Mouse (Mus musculus) CH12.LX (cell line): ENCODE measurements around the gene Pafah1b2. TPM values are rescaled to one million over a fixed set of nuclear protein-coding genes. Genes with fewer than 3 reads are reported as not detected.

Experiments used
- DNase-seq: peaks from one replicate; pipeline ENCODE4 v3.0.0-alpha.2; 2013; ENCODE audit errors: extremely low read depth
- H3K27ac ChIP-seq: 2 replicates; pipeline ENCODE4 v1.5.1; 2012; ENCODE audit warnings: low read depth, mild to moderate bottlenecking, control low read depth, moderate library complexity; ENCODE audit not compliant: insufficient read depth
- H3K27me3 ChIP-seq: replicated peaks from 2 replicates; pipeline ENCODE3; 2012; ENCODE audit warnings: inconsistent platforms
- H3K36me3 ChIP-seq, 2 experiments: replicated peaks in 1 of 2; 2 replicates each; pipeline versions ENCODE3 to v1.6.1; 2012; ENCODE audit warnings: inconsistent platforms in 1 of 2, low read length in 1 of 2, mild to moderate bottlenecking in 1 of 2, mixed read lengths in 1 of 2, moderate library complexity in 1 of 2; ENCODE audit not compliant: control insufficient read depth in 1 of 2, insufficient read depth in 1 of 2
- H3K4me1 ChIP-seq, 2 experiments: 2 replicates each; pipeline ENCODE4 v1.6.1; 2012; ENCODE audit warnings: inconsistent platforms in 1 of 2, moderate library complexity in 1 of 2; ENCODE audit not compliant: insufficient read depth in 2 of 2, control insufficient read depth in 1 of 2
- H3K4me2 ChIP-seq: 2 replicates; pipeline ENCODE4 v1.6.1; 2012; ENCODE audit warnings: low read depth, mild to moderate bottlenecking, control low read depth; ENCODE audit not compliant: poor library complexity, insufficient read depth, severe bottlenecking
- H3K4me3 ChIP-seq, 3 experiments: fragments of 150-350 bp in 1 of 3; sonication (generic) in 1 of 3; replicated peaks in 1 of 3; 2 replicates each; pipeline versions ENCODE3 to v1.5.1; 2011 to 2012; ENCODE audit warnings: low read depth in 2 of 3, low read length in 2 of 3, mild to moderate bottlenecking in 2 of 3, moderate library complexity in 2 of 3, control low read depth in 1 of 3, improper control_type of control experiment in 1 of 3, inconsistent platforms in 1 of 3, mixed read lengths in 1 of 3; ENCODE audit not compliant: poor library complexity in 1 of 3
- H3K79me2 ChIP-seq: replicated peaks from 2 replicates; pipeline ENCODE4 v1.6.1; 2012; ENCODE audit warnings: mild to moderate bottlenecking, moderate library complexity; ENCODE audit not compliant: control insufficient read depth, poor library complexity, insufficient read depth, severe bottlenecking; ENCODE audit errors: extremely low read depth
- H3K9ac ChIP-seq: 2 replicates; pipeline ENCODE4 v1.6.1; 2012; ENCODE audit warnings: low read depth, mild to moderate bottlenecking, control low read depth, moderate library complexity; ENCODE audit not compliant: insufficient read depth
- H3K9me3 ChIP-seq: replicated peaks from 2 replicates; pipeline ENCODE3; 2012; ENCODE audit warnings: low read length, inconsistent platforms, mixed read lengths
- CHD2 ChIP-seq: IDR thresholded peaks from 2 replicates; pipeline ENCODE4 v1.6.1; 2011; ENCODE audit warnings: low read length, improper control_type of control experiment
- CTCF ChIP-seq, 2 experiments: IDR thresholded peaks in 1 of 2; conservative IDR thresholded peaks in 1 of 2; 2 replicates each; pipeline ENCODE4 v1.5.1; 2011 to 2012; ENCODE audit warnings: low read depth in 2 of 2, low read length in 2 of 2, improper control_type of control experiment in 1 of 2, inconsistent platforms in 1 of 2, mild to moderate bottlenecking in 1 of 2, moderate library complexity in 1 of 2
- E2F4 ChIP-seq: IDR thresholded peaks from 2 replicates; pipeline ENCODE4 v1.6.1; 2011; ENCODE audit warnings: low read depth, low read length, improper control_type of control experiment; ENCODE audit not compliant: insufficient replicate concordance
- ETS1 ChIP-seq: conservative IDR thresholded peaks from 2 replicates; pipeline ENCODE4 v1.6.1; 2012; ENCODE audit warnings: low read depth, mild to moderate bottlenecking, inconsistent platforms, low read length, improper control_type of control experiment, moderate library complexity
- IRF4 ChIP-seq: IDR thresholded peaks from 2 replicates; pipeline ENCODE4 v1.6.1; 2014; ENCODE audit warnings: low read depth, mild to moderate bottlenecking, inconsistent platforms, low read length, improper control_type of control experiment
- JUND ChIP-seq: conservative IDR thresholded peaks from 2 replicates; pipeline ENCODE4 v1.6.1; 2011; ENCODE audit warnings: low read depth, low read length, improper control_type of control experiment
- MAFK ChIP-seq: IDR thresholded peaks from 2 replicates; pipeline ENCODE4 v1.6.1; 2011; ENCODE audit warnings: low read length, improper control_type of control experiment; ENCODE audit not compliant: insufficient replicate concordance
- MAX ChIP-seq: IDR thresholded peaks from 2 replicates; pipeline ENCODE4 v1.6.1; 2011; ENCODE audit warnings: low read length, improper control_type of control experiment
- MEF2A ChIP-seq: IDR thresholded peaks from 2 replicates; pipeline ENCODE4 v1.6.1; 2014; ENCODE audit warnings: low read depth, mild to moderate bottlenecking, inconsistent platforms, low read length, improper control_type of control experiment, borderline replicate concordance
- POLR2A ChIP-seq: IDR thresholded peaks from 2 replicates; pipeline ENCODE4 v1.6.1; 2011; ENCODE audit warnings: low read depth, mild to moderate bottlenecking, improper control_type of control experiment, low read length
- RAD21 ChIP-seq: IDR thresholded peaks from 2 replicates; pipeline ENCODE4 v1.6.1; 2011; ENCODE audit warnings: low read depth, mild to moderate bottlenecking, low read length, improper control_type of control experiment, moderate library complexity
- RCOR1 ChIP-seq: conservative IDR thresholded peaks from 2 replicates; pipeline ENCODE4 v1.6.1; 2012; ENCODE audit warnings: low read depth, mild to moderate bottlenecking, inconsistent platforms, low read length, improper control_type of control experiment
- SIN3A ChIP-seq: IDR thresholded peaks from 2 replicates; pipeline ENCODE4 v1.6.1; 2012; ENCODE audit warnings: low read length, improper control_type of control experiment, inconsistent platforms
- TBP ChIP-seq: conservative IDR thresholded peaks from 2 replicates; pipeline ENCODE4 v1.6.1; 2011; ENCODE audit warnings: low read depth, low read length, improper control_type of control experiment
- ZC3H11A ChIP-seq: IDR thresholded peaks from 2 replicates; pipeline ENCODE4 v1.6.1; 2012; ENCODE audit warnings: low read depth, mild to moderate bottlenecking, inconsistent platforms, low read length, improper control_type of control experiment
- ZKSCAN1 ChIP-seq: IDR thresholded peaks from 2 replicates; pipeline ENCODE4 v1.6.1; 2012; ENCODE audit warnings: low read depth, inconsistent platforms, low read length, improper control_type of control experiment, borderline replicate concordance
- ZNF384 ChIP-seq: IDR thresholded peaks from 2 replicates; pipeline ENCODE4 v1.6.1; 2012; ENCODE audit warnings: low read depth, low read length, improper control_type of control experiment, inconsistent platforms
- dilution Hi-C: fragments of 300-500 bp; cut with MboI; formaldehyde crosslinking; loops from 2 replicates; pipeline ENCODE4 v1.14.3; 2020; ENCODE audit warnings: low sequenced_read_pairs; ENCODE audit not compliant: extremely low pct_unique_long_range_greater_than_20kb, extremely low pct_ligation_motif_present
- in situ Hi-C: fragments of 300-500 bp; cut with MboI; formaldehyde crosslinking; loops from 3 replicates; pipeline ENCODE4 v1.14.3; 2019; ENCODE audit warnings: low sequenced_read_pairs, low pct_ligation_motif_present, low pct_unique_long_range_greater_than_20kb, mixed read lengths
- polyA plus RNA-seq: library from polyadenylated mRNA; unstranded; fragments of >175 nt; gene quantifications from 2 replicates; pipeline ENCODE4 v1.2.1, GENCODE M21; 2012; ENCODE audit warnings: low read depth; ENCODE audit not compliant: insufficient read length
- total RNA-seq, 2 experiments: library from RNA; depleted of rRNA; stranded (reverse); fragments of 300-350 nt in 1 of 2; fragments of >200 nt in 1 of 2; gene quantifications; 2 replicates each; pipeline ENCODE4 v1.2.3; 2012 to 2014

Gene Pafah1b2
- total and polyA plus RNA-seq, 3 experiments, result 94.8 to 122 (median 109) TPM

- H3K27ac ChIP-seq, result no peak overlapping the region
- no peak for DNase-seq
- H3K36me3 ChIP-seq, result peaks cover 0 to 50% of the 10 kb centered on the region in 2 experiments
- peaks cover 41% of the 10 kb centered on the region for H3K79me2 ChIP-seq
- in situ Hi-C loops (no loop called here), dilution Hi-C loops (no loop called here)
- H3K27me3 ChIP-seq, result no peaks in the 10 kb centered on the region
- H3K9ac ChIP-seq, result no peak overlapping the region
- no peaks in the 10 kb centered on the region for H3K9me3 ChIP-seq
- H3K4me2 ChIP-seq, result no peak overlapping the region
- no peak overlapping the region for H3K4me3 ChIP-seq
- H3K4me1 ChIP-seq, result peaks cover 6 to 42% of the 10 kb centered on the region in 2 experiments
- TF ChIP-seq SIN3A, result no peak
- TF ChIP-seq MAFK, result no peak
- TF ChIP-seq TBP, result no peak
- no peak for TF ChIP-seq MAX
- TF ChIP-seq CTCF (conservative IDR thresholded peaks at IDR 0.05 in 1 of 2, IDR thresholded peaks at IDR 0.05 in 1 of 2; ENCODE audit: low read depth in 2 of 2, low read length in 2 of 2), result no peak
- TF ChIP-seq ZKSCAN1, result no peak
- TF ChIP-seq IRF4, result no peak
- no peak for TF ChIP-seq ETS1
- TF ChIP-seq RCOR1, result no peak
- no peak for TF ChIP-seq POLR2A
- no peak for TF ChIP-seq JUND
Measured at GRCm38 (mm10) chr9:46036881-46037280, 24.4 kb upstream of the Pafah1b2 start.

GRCm38 (mm10) chr9:46035290-46035871 is 22.9 kb upstream of the Pafah1b2 start:
- dilution Hi-C loops, result no loop called here
- no peak overlapping the region for H3K4me2 ChIP-seq
- H3K27ac ChIP-seq, result no peak overlapping the region
- no peaks in the 10 kb centered on the region for H3K27me3 ChIP-seq
- H3K4me3 ChIP-seq, result no peak overlapping the region
- peaks cover 8 to 47% of the 10 kb centered on the region in 2 experiments for H3K4me1 ChIP-seq
- no peak overlapping the region for H3K9ac ChIP-seq
- H3K36me3 ChIP-seq, result peaks cover 2 to 49% of the 10 kb centered on the region in 2 experiments
- peaks cover 31% of the 10 kb centered on the region for H3K79me2 ChIP-seq
- TF ChIP-seq ZNF384 (no peak), RCOR1 (no peak), E2F4 (no peak), ZC3H11A (no peak), MEF2A (no peak), RAD21 (no peak), CTCF (conservative IDR thresholded peaks at IDR 0.05 in 1 of 2, IDR thresholded peaks at IDR 0.05 in 1 of 2; ENCODE audit: low read depth in 2 of 2, low read length in 2 of 2) (no peak), CHD2 (no peak), MAFK (no peak)
- TF ChIP-seq, all 38 proteins: peak for 0
- in situ Hi-C loops, result no loop called here
- no peak for DNase-seq
- no peaks in the 10 kb centered on the region for H3K9me3 ChIP-seq
